Mouse (Mus musculus) brain, embryonic 14.5 days (tissue): ENCODE data around the gene Tmem270. TPM values are rescaled to one million over a fixed set of nuclear protein-coding genes. Genes with fewer than 3 reads are reported as not detected.

Source experiments
- DNase-seq: peaks from one replicate; pipeline ENCODE4 v3.0.0-alpha.2; 2011; ENCODE audit warnings: low read depth
- CTCF ChIP-seq: fragments of 200-500 bp; IDR thresholded peaks from 2 replicates; pipeline ENCODE4 v1.5.1; 2012; ENCODE audit warnings: inconsistent platforms, mild to moderate bottlenecking, moderate library complexity, borderline replicate concordance; ENCODE audit not compliant: insufficient read depth, insufficient read length; ENCODE audit errors: extremely low read depth
- POLR2A ChIP-seq: fragments of 200-500 bp; IDR thresholded peaks from 2 replicates; pipeline ENCODE4 v1.6.1; 2012; ENCODE audit warnings: mild to moderate bottlenecking, inconsistent platforms, borderline replicate concordance; ENCODE audit not compliant: poor library complexity, insufficient read depth, insufficient read length, severe bottlenecking; ENCODE audit errors: extremely low read depth
- polyA plus RNA-seq: library from polyadenylated mRNA; depleted of rRNA; stranded (reverse); fragments of >200 nt; gene quantifications from 2 replicates; pipeline ENCODE4 v1.2.3, GENCODE M21; 2012

Gene Tmem270
- polyA plus RNA-seq, 1 experiment: not detected

DNA sequence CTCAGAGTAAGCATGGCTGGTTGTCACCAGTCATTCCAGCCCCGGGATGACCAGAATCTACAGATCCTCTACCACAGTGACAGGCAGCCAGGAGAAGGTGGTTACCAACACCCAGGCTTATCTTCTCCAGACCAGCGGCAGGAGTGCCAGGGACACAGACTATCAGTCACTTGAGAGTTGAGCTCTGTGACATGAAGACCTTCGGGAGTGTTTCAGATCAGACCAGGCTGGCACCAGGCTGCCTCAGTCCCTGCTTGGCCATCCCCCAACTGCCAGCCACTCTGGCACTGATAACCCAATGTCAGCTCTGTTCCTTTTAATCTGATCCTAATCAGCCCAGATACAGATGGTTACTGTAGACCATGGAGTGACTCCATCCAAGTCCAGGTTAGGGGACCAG is 12.6 kb upstream of the Tmem270 start:
- no peak for DNase-seq
- TF ChIP-seq POLR2A: no peak
- TF ChIP-seq CTCF: no peak

DNA sequence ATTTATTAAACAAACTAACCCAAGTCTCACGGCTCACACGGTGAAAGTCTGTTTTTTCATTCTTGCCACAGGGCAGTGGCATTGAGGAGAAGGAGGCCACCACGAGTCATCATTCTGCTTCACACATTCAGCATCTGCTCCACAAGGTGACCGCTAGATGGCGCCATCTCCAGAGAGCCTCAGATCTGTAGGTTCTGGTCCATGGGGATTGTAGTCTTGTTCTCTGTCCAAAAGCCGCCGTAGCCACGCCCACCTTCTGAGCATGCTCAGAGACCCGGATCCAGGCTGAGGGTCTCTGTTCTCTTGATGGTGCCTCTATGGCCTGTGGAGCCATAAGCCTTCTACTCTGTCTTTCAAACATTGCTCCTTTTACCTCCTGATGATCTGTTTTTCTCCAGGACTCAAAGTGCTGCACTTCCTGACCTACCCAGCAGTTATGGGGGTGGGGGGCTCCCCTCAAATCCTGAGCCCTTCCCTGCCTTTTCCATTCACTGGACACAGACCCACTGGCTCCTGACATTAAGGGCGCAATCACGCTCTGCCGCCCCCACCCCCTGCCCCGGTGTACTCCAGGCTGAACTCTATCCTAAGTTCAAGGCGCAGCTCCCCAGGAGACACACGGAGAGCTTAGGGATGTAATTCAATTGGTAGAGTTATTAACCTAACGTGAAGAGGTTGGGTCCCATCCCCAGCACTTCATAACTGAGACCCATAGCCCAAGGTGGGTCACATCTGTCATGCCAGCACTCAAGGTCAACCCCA is 11.7 kb upstream of the Tmem270 start:
- peak; percentile 40 for DNase-seq
- TF ChIP-seq CTCF (peak; percentile 53; the same call in 1 of the 2 replicates), POLR2A (no peak)

DNA sequence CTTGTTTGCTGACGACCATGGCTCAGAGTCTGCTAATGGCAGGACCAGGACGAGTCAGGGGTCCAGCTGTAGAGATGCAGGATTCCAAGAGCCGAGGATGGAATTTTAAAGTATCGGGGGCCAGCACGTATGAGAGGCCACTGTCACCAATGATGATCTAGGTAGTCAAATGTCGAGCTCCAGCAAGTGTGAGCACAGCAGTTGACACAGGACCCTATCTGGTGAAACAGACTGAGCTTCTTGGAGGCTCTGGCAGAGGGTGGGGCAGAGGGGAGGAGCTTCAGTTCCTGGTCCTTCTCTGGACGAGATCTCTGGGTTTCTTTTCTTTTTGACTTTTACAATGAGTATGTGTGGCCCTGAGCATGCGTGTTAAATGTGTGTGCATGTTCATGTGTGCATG is 8.8 kb upstream of the Tmem270 start, which contains the start of gene Cldn13:
TSS of gene Cldn13 (minus strand) at position 216 of the 400 bp plus-strand sequence.
- TF ChIP-seq CTCF (no peak), POLR2A (no peak)
- no peak for DNase-seq

- DNase-seq: no peak
- no peak for TF ChIP-seq POLR2A
- no peak for TF ChIP-seq CTCF
Observed at GRCm38 (mm10) chr5:134914510-134914909, 8.0 kb upstream of the Tmem270 start.

DNA sequence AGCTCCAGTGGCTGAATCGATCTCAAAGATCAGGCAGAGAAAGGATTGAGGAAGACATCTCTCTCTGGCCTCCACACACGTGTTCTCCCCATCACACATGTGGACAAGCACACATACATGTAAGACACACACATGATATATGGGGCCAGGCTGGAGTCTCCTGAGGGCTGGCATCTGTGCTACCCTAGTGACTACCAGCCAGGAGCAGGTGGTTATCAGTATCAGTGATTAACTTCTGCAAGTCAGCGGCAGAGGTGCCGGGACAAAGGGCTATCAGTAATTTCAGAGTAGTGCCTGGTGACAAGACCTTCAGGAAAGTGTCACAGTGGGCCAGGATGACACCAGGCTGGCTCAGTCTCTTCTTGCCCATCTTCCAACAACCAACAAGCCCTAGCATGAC is 7.2 kb upstream of the Tmem270 start:
- DNase-seq: no peak
- TF ChIP-seq CTCF (no peak), POLR2A (no peak)

- DNase-seq: no peak
- TF ChIP-seq CTCF (no peak), POLR2A (no peak)
Observed at GRCm38 (mm10) chr5:134913352-134913751, 6.8 kb upstream of the Tmem270 start.

GRCm38 (mm10) chr5:134911901-134912300 is 5.4 kb upstream of the Tmem270 start:
- no peak for DNase-seq

DNA sequence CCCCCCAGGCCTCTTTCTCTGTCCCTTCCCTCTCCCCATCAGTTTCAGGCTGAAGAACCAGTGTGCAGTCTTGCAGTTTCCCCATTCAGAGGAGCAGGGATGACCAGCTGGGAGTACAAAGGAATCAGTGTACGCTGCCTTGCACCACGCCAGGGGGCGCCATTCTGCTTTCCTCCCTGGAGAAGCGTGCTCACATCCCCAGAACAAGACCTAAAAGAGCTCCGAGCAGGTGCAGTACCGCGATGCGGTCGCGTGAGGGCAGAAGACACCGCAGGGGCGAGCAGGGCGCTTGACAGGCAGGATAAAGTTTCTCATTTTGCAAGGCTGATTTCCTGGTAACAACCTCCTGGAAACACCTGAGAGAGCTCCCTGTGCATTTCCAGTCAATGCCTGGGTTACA is 602 bp upstream of the Tmem270 start:
- TF ChIP-seq POLR2A (no peak), CTCF (peak; percentile 98)
- peak; percentile 95 for DNase-seq

More at GRCm38 (mm10) chr5:134911901-134912300, 5.4 kb upstream of the Tmem270 start:
- no peak for TF ChIP-seq CTCF
- TF ChIP-seq POLR2A: no peak

DNA sequence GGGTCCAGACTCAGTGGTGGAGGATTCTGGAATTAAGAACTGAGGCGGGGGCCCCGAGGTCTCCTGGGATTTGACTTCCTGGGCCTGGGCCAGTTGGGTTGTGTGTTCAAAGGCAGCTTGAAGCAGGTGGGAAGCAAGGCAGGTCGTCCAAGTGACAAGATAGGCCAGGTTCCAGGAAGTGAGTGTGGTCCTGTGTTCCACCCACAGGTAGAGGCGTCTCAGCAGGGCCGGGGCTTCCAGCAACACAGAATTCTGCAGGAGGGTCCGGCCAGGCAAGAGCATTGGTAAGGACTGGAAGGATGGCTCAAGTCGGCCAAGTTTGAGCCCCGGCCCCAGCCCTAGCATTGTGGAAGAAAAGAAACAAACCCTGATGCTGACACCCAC is 4.9 kb downstream of the Tmem270 start:
- TF ChIP-seq POLR2A (no peak), CTCF (no peak)
- no peak for DNase-seq

DNA sequence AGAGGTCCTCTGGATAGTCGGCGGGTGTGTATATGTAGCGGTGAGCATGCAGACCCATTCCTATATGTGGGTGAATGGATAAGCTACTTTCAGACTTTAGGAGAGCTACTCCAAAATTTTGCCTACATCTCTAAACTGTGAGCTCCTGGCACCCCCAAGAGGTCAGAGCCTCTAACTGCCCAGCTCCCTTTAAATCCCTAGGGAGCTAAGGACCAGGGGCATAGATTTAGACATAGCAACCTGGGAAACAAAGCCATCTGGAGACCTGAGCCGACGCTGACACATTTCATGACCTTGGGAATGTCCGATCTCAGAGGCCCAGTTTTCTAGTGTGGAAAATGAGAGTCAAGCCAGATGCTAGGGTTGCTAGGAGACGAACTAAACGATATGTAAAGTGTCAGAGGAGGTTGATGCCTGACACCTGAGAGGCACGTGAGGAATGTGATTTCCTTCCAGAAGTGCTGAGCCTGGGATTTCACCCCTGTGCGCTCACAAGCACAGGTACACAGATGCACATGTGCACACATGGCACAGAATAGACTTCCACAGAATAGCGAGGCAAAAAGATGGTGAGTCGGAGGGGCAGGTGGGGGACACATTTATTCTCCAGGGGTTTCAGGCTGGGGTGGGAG is 5.4 kb downstream of the Tmem270 start:
- peak; percentile 55 for DNase-seq
- TF ChIP-seq CTCF (peak; percentile 50; the same call in 1 of the 2 replicates), POLR2A (no peak)

DNA sequence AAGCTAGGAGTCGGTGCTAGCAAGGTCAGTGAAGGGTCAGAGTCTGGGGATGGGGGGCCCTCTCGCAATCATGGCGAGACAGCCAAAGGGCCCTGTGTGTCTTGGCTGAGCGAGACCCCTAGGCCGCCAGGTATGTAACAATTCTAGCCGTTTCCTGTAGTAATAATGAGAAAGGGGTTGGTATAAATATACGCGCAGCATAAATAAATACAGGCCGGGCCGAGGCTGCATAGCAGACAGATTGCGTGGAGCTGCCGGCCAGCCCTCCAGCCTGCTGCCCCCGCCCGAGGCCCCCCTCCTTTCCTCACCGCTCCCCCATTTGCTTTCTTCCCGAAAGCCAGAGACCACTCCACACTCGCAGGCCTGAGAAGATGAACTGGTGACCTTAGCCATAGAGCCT is 8.9 kb downstream of the Tmem270 start:
- no peak for DNase-seq
- no peak for TF ChIP-seq POLR2A
- TF ChIP-seq CTCF: no peak
